In genomic region chr5:105868593-105868992, GRCm38 (mm10) we compare ENCODE assay signal across 9 mouse cellular contexts. TPM values are rescaled to one million over a fixed set of nuclear protein-coding genes. Genes with fewer than 3 reads are reported as not detected.
DNase-seq lines count a peak whose midpoint lies in the region; ATAC-seq and TF ChIP-seq lines count a peak whose summit lies in the region.
"Had no signal": no experiment of that assay in that cellular context is flagged by ENCODE, and none has a peak within 500 bp of the region (broad histone marks: within the 10 kb centered on the region; RNA-seq: fewer than 3 reads in every experiment).

No protein-coding gene starts in this region.

- TF ChIP-seq CTCF in G1E (IDR thresholded peaks at IDR 0.05; ENCODE audit: low read depth, low read length): peak; percentile 89
- peak; percentile 96 for TF ChIP-seq CTCF in lung, embryonic 14.5 days (IDR thresholded peaks at IDR 0.05; ENCODE audit: low read depth)
- TF ChIP-seq CTCF in thymus, adult 2 months (IDR thresholded peaks at IDR 0.05; ENCODE audit: borderline replicate concordance, control insufficient read depth, extremely low read depth, insufficient read depth, low read length, poor library complexity): no peak

- H3K36me3 ChIP-seq in G1E (replicated peaks): no peaks in the 10 kb centered on the region
- no peaks in the 10 kb centered on the region for H3K36me3 ChIP-seq in forebrain, embryonic 14.5 days (ENCODE audit: control insufficient read depth, insufficient read depth, low read length)
- H3K36me3 ChIP-seq in lung, embryonic 14.5 days (ENCODE audit: insufficient read depth): no peaks in the 10 kb centered on the region
- no peaks in the 10 kb centered on the region for H3K36me3 ChIP-seq in thymus, adult 2 months (ENCODE audit: control insufficient read depth, insufficient read depth, low read length)
- H3K36me3 ChIP-seq: liver, embryonic 15.5 days had no signal

- no peaks in the 10 kb centered on the region; the same call in 1 of the 2 replicates for H3K4me1 ChIP-seq in G1E (ENCODE audit: insufficient read depth, low read depth, low read length)
- peaks cover 9% of the 10 kb centered on the region; the same call in 1 of the 2 replicates for H3K4me1 ChIP-seq in forebrain, embryonic 14.5 days (ENCODE audit: control insufficient read depth, insufficient read depth, low read length)
- peaks cover 9% of the 10 kb centered on the region for H3K4me1 ChIP-seq in lung, embryonic 14.5 days (ENCODE audit: insufficient read depth)
- peaks cover 3% of the 10 kb centered on the region; the same call in 1 of the 2 replicates for H3K4me1 ChIP-seq in thymus, adult 2 months (replicated peaks; ENCODE audit: control insufficient read depth, insufficient read depth, low read length)

- WGBS in forebrain, embryonic 14.5 days: 9% methylated on average over 3 of the region's 3 CpGs
- 25% methylated on average over 3 of the region's 3 CpGs for WGBS in lung, embryonic 14.5 days
- WGBS in thymus, adult 2 months: 32% methylated on average over 3 of the region's 3 CpGs

- H3K9me3 ChIP-seq in G1E (replicated peaks): no peaks in the 10 kb centered on the region
- no peaks in the 10 kb centered on the region for H3K9me3 ChIP-seq in forebrain, embryonic 14.5 days (replicated peaks; ENCODE audit: control insufficient read depth, low read length)
- H3K9me3 ChIP-seq in lung, embryonic 14.5 days (ENCODE audit: low read depth, low read length): no peaks in the 10 kb centered on the region
- H3K9me3 ChIP-seq: liver, embryonic 15.5 days had no signal

- TF ChIP-seq POLR2A in thymus, adult 2 months (IDR thresholded peaks at IDR 0.05; ENCODE audit: control insufficient read depth, extremely low read depth, insufficient read depth, low read length, poor library complexity): no peak

- H3K4me3 ChIP-seq in G1E (ENCODE audit: low read depth, low read length): no peak overlapping the region
- no peak overlapping the region for H3K4me3 ChIP-seq in forebrain, embryonic 14.5 days (ENCODE audit: low read depth, low read length)
- H3K4me3 ChIP-seq in lung, embryonic 14.5 days (ENCODE audit: low read depth, low read length): no peak overlapping the region
- H3K4me3 ChIP-seq in thymus, adult 2 months (ENCODE audit: control insufficient read depth, insufficient read depth, low read length): no peak overlapping the region
- H3K4me3 ChIP-seq: liver, embryonic 15.5 days had no signal

- peak; percentile 58; the same call in 1 of the 2 replicates for ATAC-seq in G1E (ENCODE audit: extremely low read depth, insufficient number of reproducible peaks, low FRiP score, poor library complexity, severe bottlenecking)
- peak; percentile 88 for ATAC-seq in forebrain, embryonic 14.5 days
- ATAC-seq in lung, embryonic 14.5 days (ENCODE audit: insufficient read depth): peak; percentile 74

- no peak overlapping the region for H3K4me2 ChIP-seq in forebrain, embryonic 14.5 days (ENCODE audit: low read length)
- H3K4me2 ChIP-seq in lung, embryonic 14.5 days: peak overlapping the region; percentile 34; the same call in 1 of the 2 replicates
- H3K4me2 ChIP-seq: liver, embryonic 15.5 days had no signal

- intact Hi-C loops in heart, postnatal 25 days (cut with DNase I): loop anchor here (1.0 to 5.0 kb wide), 4 partner anchors 176 to 464 kb away; no protein-coding TSS in a partner anchor

- H3K27me3 ChIP-seq in G1E (ENCODE audit: insufficient read depth, low read length): peaks cover 17% of the 10 kb centered on the region
- no peaks in the 10 kb centered on the region for H3K27me3 ChIP-seq in forebrain, embryonic 14.5 days (replicated peaks; ENCODE audit: control insufficient read depth, insufficient read depth, low read length)
- H3K27me3 ChIP-seq in lung, embryonic 14.5 days (ENCODE audit: insufficient read depth, low read length): no peaks in the 10 kb centered on the region
- H3K27me3 ChIP-seq in thymus, adult 2 months (ENCODE audit: control insufficient read depth, insufficient read depth, low read length): no peaks in the 10 kb centered on the region
- H3K27me3 ChIP-seq: liver, embryonic 15.5 days had no signal

- H3K27ac ChIP-seq in forebrain, embryonic 14.5 days (ENCODE audit: low read depth, low read length): no peak overlapping the region
- no peak overlapping the region for H3K27ac ChIP-seq in lung, embryonic 14.5 days (ENCODE audit: low read depth)
- H3K27ac ChIP-seq in thymus, adult 2 months (ENCODE audit: control insufficient read depth, insufficient read depth, low read length): no peak overlapping the region
- H3K27ac ChIP-seq: liver, embryonic 15.5 days had no signal

- DNase-seq in G1E (ENCODE audit: low spot score): peak; percentile 29
- DNase-seq in c-Kit-positive CD71-positive TER-119-positive erythroid progenitor cells, embryonic 14.5 days (ENCODE audit: low spot score): peak; percentile 73
- DNase-seq in forebrain, embryonic 14.5 days (ENCODE audit: low spot score): peak; percentile 92
- DNase-seq in heart, postnatal 25 days (ENCODE audit: low spot score): peak; percentile 51
- peak; percentile 92 for DNase-seq in kidney, postnatal 4 days
- peak; percentile 94 for DNase-seq in lung, embryonic 14.5 days
- peak; percentile 40 for DNase-seq in ovary, adult 18-20 months (ENCODE audit: low spot score)
- peak; percentile 83 for DNase-seq in thymus, adult 2 months

- H3K9ac ChIP-seq in forebrain, embryonic 14.5 days (ENCODE audit: low read length): no peak overlapping the region
- no peak overlapping the region for H3K9ac ChIP-seq in lung, embryonic 14.5 days
- H3K9ac ChIP-seq: liver, embryonic 15.5 days had no signal

RNA-seq across cellular contexts. Expression of gene Zfp326, which starts 7.8 kb away (rescaled TPM):
- total RNA-seq in G1E (2014; fragmentation: Nextera tagmentation) (38.9 and 49.7 TPM in 2 replicates), G1E (2017) (18.3 and 34.0 TPM in 2 replicates)
- 7.6 and 11.6 TPM in 2 replicates for polyA plus RNA-seq in G1E (2012)
- 29.6 and 36.3 TPM in 2 replicates for polyA plus RNA-seq in forebrain, embryonic 14.5 days (2014; fragmentation: Nextera tagmentation; extraction: Ambion mirVana)
- total RNA-seq in heart, postnatal 25 days (2021): 10 to 100 TPM; 13.6 to 14.4 TPM
- polyA plus RNA-seq in lung, embryonic 14.5 days (2014; fragmentation: Nextera tagmentation; extraction: Ambion mirVana): 43.4 and 45.8 TPM in 2 replicates
- 11.3 and 12.4 TPM in 2 replicates for polyA plus RNA-seq in thymus, adult 2 months (2012; rRNA removed)

Comparison
In these comparisons a context has a peak if more than half of its experiments do, and no peak if none do; other contexts are left out.
1. DNase-seq: peak in every context shown above with its lines; median percentile 94 in lung, embryonic 14.5 days; 92 in forebrain, embryonic 14.5 days; 92 in kidney, postnatal 4 days; 83 in thymus, adult 2 months; 73 in c-Kit-positive CD71-positive TER-119-positive erythroid progenitor cells, embryonic 14.5 days; 51 in heart, postnatal 25 days; 40 in ovary, adult 18-20 months; 29 in G1E.